Mouse (Mus musculus): ENCODE measurements at regions not wholly inside any gene's neighbourhood (a gene's known extent, or its start where the extent isn't known, plus 50 kb on each side); places are given as distances from the start of the nearest gene placed in this dataset.

DNA sequence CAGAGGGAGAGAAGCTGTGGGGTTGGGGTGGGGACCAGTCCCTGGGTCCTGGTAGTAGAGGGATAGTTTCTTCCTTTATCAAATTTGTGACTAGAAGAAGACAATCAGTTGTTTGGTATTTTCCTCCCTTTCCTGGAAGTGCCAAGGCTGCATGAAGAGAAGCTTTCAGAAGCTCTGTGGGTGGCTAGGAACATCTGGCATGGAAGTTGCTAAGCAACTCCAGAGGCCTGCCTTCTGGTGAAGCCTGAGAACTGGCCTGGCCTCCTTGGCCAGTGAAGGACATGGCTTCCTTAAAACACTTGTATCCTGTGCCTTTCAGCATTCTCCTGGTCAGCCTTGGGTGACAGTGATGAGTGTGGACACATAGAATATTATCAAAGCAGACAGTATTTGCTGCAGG is 217.9 kb downstream of the 4933412E24Rik start:
- TF ChIP-seq EP300 (IDR thresholded peaks at IDR 0.05; ENCODE audit: low read depth) (no peak), CTCF (IDR thresholded peaks at IDR 0.05; ENCODE audit: low read depth) (no peak)

Measured in liver, postnatal 0 days (tissue).